Mouse (Mus musculus) liver, embryonic 11.5 days (tissue): ENCODE measurements around the gene Mdga2. TPM values are rescaled to one million over a fixed set of nuclear protein-coding genes. Genes with fewer than 3 reads are reported as not detected.

Experiments
- ATAC-seq: fragments of 200-750 bp; cut with Nextera tagmentation; replicated peaks from 2 replicates; pipeline ENCODE4 v1.8.0; 2017; ENCODE audit warnings: moderate number of reproducible peaks, mild to moderate bottlenecking, moderate TSS enrichment, moderate library complexity; ENCODE audit not compliant: low FRiP score
- DNase-seq: peaks from one replicate; pipeline ENCODE4 v3.0.0-alpha.2; 2017; ENCODE audit warnings: low spot score
- H3K27ac ChIP-seq: fragments of 300-500 bp; sonication (generic); 2 replicates; pipeline ENCODE4 v1.5.1; 2014; ENCODE audit warnings: mild to moderate bottlenecking, low read depth, low read length, control low read depth
- H3K27me3 ChIP-seq: fragments of 300-500 bp; sonication (generic); replicated peaks from 2 replicates; pipeline ENCODE4 v1.6.1; 2014; ENCODE audit warnings: low read length, mixed read lengths; ENCODE audit not compliant: control insufficient read depth, insufficient read depth
- H3K36me3 ChIP-seq: fragments of 300-500 bp; sonication (generic); 2 replicates; pipeline ENCODE4 v1.6.1; 2014; ENCODE audit warnings: mild to moderate bottlenecking, low read length, moderate library complexity, mixed read lengths; ENCODE audit not compliant: control insufficient read depth, insufficient read depth
- H3K4me1 ChIP-seq: fragments of 300-500 bp; sonication (generic); replicated peaks from 2 replicates; pipeline ENCODE4 v1.6.1; 2014; ENCODE audit warnings: low read length, mixed read lengths; ENCODE audit not compliant: control insufficient read depth, insufficient read depth
- H3K4me2 ChIP-seq: fragments of 300-500 bp; sonication (generic); 2 replicates; pipeline ENCODE4 v1.6.1; 2014; ENCODE audit warnings: mild to moderate bottlenecking, control low read depth, moderate library complexity
- H3K4me3 ChIP-seq: fragments of 300-500 bp; sonication (generic); 2 replicates; pipeline ENCODE4 v1.5.1; 2014; ENCODE audit warnings: low read depth, low read length, control low read depth
- H3K9ac ChIP-seq: fragments of 300-500 bp; sonication (generic); 2 replicates; pipeline ENCODE4 v1.6.1; 2014; ENCODE audit warnings: low read depth, low read length, control low read depth
- H3K9me3 ChIP-seq: fragments of 300-500 bp; sonication (generic); 2 replicates; pipeline ENCODE4 v1.6.1; 2016; ENCODE audit warnings: low read length, inconsistent platforms, mixed read lengths; ENCODE audit not compliant: control insufficient read depth
- WGBS: fragments of 180-500 bp; shearing (Covaris S2); extraction: QIAGEN DNeasy Blood & Tissue Kit; methylation state at CpG from one replicate; pipeline ENCODE4 v1.1.7; 2014; 5-methylcytosine and 5-hydroxymethylcytosine counted together
- polyA plus RNA-seq: library from polyadenylated mRNA; unstranded; fragments of >200 nt; fragmentation: Nextera tagmentation; extraction: Ambion mirVana; gene quantifications from 2 replicates; pipeline ENCODE4 v1.2.1, GENCODE M21; 2014

Gene Mdga2
- polyA plus RNA-seq, 1 experiment from 2014 or later = 0.11 TPM

DNA sequence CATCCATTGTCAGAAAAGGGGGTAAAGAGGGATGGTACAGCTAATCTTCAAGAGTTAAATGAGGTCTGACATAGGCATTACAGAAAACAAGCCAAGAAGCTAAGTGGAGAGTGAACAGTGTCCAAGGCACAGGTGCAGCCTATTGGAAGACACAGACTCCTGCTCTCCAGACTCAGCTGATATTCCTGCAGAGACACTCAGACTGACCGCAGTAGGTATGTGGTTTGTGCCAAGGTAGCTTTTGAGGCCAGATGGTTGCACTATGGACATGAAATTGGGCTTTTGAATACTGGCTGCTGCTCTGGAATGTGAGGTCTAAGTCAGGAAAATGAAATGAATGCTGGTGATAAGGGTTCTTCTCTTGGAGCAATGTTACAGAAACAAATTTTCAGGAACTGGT is 44.2 kb downstream of the Mdga2 start:
- Histone ChIP-seq H3K27me3 (no peaks in the 10 kb centered on the region), H3K9me3 (no peaks in the 10 kb centered on the region), H3K4me3 (no peak overlapping the region), H3K36me3 (no peaks in the 10 kb centered on the region), H3K4me1 (no peaks in the 10 kb centered on the region), H3K4me2 (no peak overlapping the region), H3K27ac (no peak overlapping the region), H3K9ac (no peak overlapping the region)
- no peak for DNase-seq
- 89% methylated on average over 1 of the region's 1 CpGs for WGBS
- ATAC-seq = no peak

DNA sequence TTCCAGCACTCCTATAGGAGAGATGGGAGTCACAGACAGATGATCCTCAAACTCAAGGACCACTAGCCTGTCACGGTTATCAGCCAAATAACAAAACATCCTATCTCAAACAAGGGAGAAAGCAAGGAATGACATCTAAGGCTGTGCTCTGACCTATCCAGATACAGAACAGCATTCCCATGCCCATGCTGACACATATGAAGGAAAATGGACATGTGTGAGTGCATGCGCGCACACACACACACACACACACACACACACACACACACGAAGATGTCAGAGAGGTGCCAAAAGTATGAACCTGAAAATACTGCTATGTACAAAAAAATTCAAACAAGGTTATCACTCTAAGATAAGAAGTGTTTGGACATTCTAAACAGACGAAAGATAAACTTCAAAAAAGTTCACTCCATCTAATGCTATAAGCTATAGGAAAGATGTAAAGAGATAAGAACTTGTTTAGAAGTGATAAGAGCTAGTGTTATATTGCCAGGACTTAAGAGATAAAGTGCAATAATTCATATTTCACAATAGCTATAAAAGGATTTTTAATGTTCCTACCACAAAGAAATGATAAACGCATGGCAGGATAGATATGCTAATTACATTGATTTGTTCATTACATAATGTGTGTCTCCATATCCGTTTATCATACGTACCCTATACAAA is 65.6 kb downstream of the Mdga2 start:
- H3K4me2 ChIP-seq = no peak overlapping the region
- no peaks in the 10 kb centered on the region for H3K27me3 ChIP-seq
- H3K4me3 ChIP-seq = no peak overlapping the region
- no peak for DNase-seq
- H3K36me3 ChIP-seq = no peaks in the 10 kb centered on the region
- H3K4me1 ChIP-seq = no peaks in the 10 kb centered on the region
- no peak overlapping the region for H3K27ac ChIP-seq
- ATAC-seq = no peak
- 82% methylated on average over 8 of the region's 8 CpGs for WGBS
- no peaks in the 10 kb centered on the region for H3K9me3 ChIP-seq
- no peak overlapping the region for H3K9ac ChIP-seq

GRCm38 (mm10) chr12:67153077-67153476 is 69.3 kb downstream of the Mdga2 start:
- Histone ChIP-seq H3K36me3 (no peaks in the 10 kb centered on the region), H3K4me1 (no peaks in the 10 kb centered on the region), H3K9ac (no peak overlapping the region), H3K9me3 (no peaks in the 10 kb centered on the region), H3K4me3 (no peak overlapping the region), H3K27me3 (no peaks in the 10 kb centered on the region), H3K27ac (no peak overlapping the region), H3K4me2 (no peak overlapping the region)
- ATAC-seq (no peak), DNase-seq (no peak)
- 60% methylated on average over 3 of the region's 3 CpGs for WGBS

DNA sequence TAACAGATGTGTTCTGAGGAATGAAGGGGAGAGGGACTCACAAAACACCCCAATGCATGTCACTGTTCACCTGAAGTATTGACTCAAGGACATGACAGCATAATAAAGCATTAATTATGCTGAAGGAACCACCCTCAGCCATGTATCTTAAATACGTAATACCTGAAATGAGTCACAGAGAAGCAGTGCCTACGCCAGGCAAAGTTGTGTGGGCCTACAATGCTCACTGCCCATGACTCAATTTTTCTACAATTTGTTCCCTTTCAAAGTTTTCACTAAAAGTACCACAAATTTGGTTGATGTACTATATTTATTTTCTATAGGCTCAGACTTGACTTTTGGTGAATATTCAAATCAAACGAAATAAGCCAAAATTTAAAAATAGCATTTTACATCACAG is 80.7 kb downstream of the Mdga2 start:
- no peak overlapping the region for H3K4me3 ChIP-seq
- no peak for ATAC-seq
- H3K27me3 ChIP-seq = no peaks in the 10 kb centered on the region
- H3K36me3 ChIP-seq = no peaks in the 10 kb centered on the region
- H3K27ac ChIP-seq = no peak overlapping the region
- 79% methylated on average over 3 of the region's 3 CpGs for WGBS
- no peak overlapping the region for H3K4me2 ChIP-seq
- no peak for DNase-seq
- no peaks in the 10 kb centered on the region for H3K9me3 ChIP-seq
- no peaks in the 10 kb centered on the region for H3K4me1 ChIP-seq
- no peak overlapping the region for H3K9ac ChIP-seq

DNA sequence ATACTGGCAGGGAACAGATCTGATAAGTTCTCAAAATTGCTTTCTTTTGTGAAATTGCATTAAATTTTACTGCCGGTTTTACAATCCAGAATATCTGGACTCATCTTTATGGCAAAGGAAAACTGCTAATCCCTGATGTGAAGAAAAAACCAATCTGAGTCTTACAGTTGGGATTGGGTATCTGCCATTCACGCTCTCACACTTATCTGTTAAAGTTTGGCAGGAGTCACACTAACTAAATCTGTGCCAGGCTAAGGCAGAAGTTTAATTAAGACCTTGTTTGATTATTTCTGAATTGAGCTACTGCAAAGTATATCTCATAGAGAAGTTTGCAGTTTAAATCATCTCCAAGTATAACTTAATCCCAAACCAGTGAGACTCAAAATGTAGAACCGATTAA is 82.2 kb downstream of the Mdga2 start:
- Histone ChIP-seq H3K27ac (no peak overlapping the region), H3K36me3 (no peaks in the 10 kb centered on the region), H3K9me3 (no peaks in the 10 kb centered on the region), H3K4me1 (no peaks in the 10 kb centered on the region), H3K27me3 (no peaks in the 10 kb centered on the region), H3K4me3 (no peak overlapping the region), H3K4me2 (no peak overlapping the region), H3K9ac (no peak overlapping the region)
- no peak for DNase-seq
- WGBS = 78% methylated on average over 3 of the region's 3 CpGs
- ATAC-seq = no peak

- H3K4me1 ChIP-seq = no peaks in the 10 kb centered on the region
- H3K9me3 ChIP-seq = no peaks in the 10 kb centered on the region
- H3K36me3 ChIP-seq = no peaks in the 10 kb centered on the region
- no peak overlapping the region for H3K4me3 ChIP-seq
- no peak overlapping the region for H3K9ac ChIP-seq
- no peak overlapping the region for H3K4me2 ChIP-seq
- DNase-seq (no peak), ATAC-seq (no peak)
- 81% methylated on average over 2 of the region's 2 CpGs for WGBS
- no peaks in the 10 kb centered on the region for H3K27me3 ChIP-seq
- H3K27ac ChIP-seq = no peak overlapping the region
These were observed 94.9 kb downstream of the Mdga2 start for GRCm38 (mm10) chr12:67127457-67127856.

DNA sequence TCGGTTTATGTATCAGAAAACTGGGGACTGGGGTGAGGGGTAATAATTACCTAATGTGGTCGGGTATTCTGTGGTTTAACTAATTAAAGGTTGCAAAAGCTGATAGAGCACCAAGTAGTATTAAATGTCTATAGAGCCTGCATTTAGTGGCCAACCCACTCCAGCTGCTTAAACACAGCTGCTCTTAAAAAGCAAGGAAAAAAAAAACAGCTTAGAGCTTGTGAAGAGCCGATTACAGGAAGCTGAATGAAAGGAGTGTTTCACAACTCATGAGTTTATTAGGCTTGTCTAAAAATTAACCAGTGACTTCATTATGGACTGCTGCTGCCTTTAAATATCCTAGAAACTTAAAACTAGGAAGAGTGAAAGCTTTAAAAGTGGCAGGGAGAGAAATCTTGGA is 98.5 kb downstream of the Mdga2 start:
- WGBS = 74% methylated on average over 3 of the region's 3 CpGs
- H3K27ac ChIP-seq = no peak overlapping the region
- ATAC-seq = no peak

DNA sequence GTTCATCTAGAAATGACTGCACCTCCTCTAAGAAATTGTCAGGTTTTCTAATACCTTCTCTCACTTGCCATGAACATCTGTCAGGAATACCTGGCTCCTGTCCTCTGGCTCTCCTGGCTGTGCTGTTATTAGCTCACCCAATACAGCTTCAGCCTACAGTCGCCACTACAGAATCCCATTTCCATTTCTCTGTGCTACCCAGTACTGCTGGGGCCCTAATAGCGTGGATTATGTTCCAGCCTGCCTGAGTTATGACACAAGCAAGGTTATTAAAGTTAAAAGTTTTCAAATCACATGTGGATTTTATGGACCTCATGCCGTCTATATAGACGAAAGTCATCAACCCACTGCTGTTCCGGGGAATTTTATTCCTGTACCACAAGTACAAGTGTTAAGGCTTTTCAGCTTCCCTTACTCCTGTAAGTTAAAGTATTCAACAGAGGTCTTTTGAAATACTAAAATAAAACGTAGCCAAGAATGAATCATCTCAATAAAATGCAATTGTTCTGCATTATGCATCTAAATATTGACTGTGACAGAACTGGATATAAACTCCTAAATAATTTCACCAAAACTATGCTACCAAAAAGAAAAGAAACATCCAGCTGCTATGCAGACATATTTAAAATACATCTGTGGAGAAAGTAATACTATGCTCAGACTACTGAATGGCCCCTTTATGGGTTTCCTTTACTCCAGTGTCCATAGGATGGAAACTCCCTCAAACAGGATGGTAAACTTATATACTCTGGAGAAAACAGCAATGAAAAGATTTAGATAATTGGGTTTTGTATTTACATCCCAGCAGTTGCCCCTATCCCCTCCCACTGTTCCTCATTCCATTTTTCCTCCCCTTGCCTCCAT is 103.5 kb downstream of the Mdga2 start:
- H3K27ac ChIP-seq = no peak overlapping the region
- DNase-seq (no peak), ATAC-seq (no peak)
- H3K9me3 ChIP-seq = no peaks in the 10 kb centered on the region
- no peak overlapping the region for H3K4me3 ChIP-seq
- H3K27me3 ChIP-seq = no peaks in the 10 kb centered on the region
- 76% methylated on average over 6 of the region's 6 CpGs for WGBS
- H3K4me2 ChIP-seq = no peak overlapping the region
- H3K36me3 ChIP-seq = no peaks in the 10 kb centered on the region
- H3K4me1 ChIP-seq = no peaks in the 10 kb centered on the region
- H3K9ac ChIP-seq = no peak overlapping the region

More for the DNA sequence above, 98.5 kb downstream of the Mdga2 start:
- Histone ChIP-seq H3K4me2 (no peak overlapping the region), H3K36me3 (no peaks in the 10 kb centered on the region), H3K4me1 (no peaks in the 10 kb centered on the region), H3K9me3 (no peaks in the 10 kb centered on the region), H3K9ac (no peak overlapping the region), H3K4me3 (no peak overlapping the region), H3K27me3 (no peaks in the 10 kb centered on the region)
- no peak for DNase-seq

GRCm38 (mm10) chr12:67104171-67104570 is 118.2 kb downstream of the Mdga2 start:
- WGBS = 81% methylated on average over 3 of the region's 3 CpGs
- H3K4me2 ChIP-seq = no peak overlapping the region
- DNase-seq = no peak
- ATAC-seq = no peak
- no peaks in the 10 kb centered on the region for H3K27me3 ChIP-seq
- H3K9ac ChIP-seq = no peak overlapping the region
- no peaks in the 10 kb centered on the region for H3K4me1 ChIP-seq
- H3K9me3 ChIP-seq = no peaks in the 10 kb centered on the region
- H3K36me3 ChIP-seq = no peaks in the 10 kb centered on the region
- H3K4me3 ChIP-seq = no peak overlapping the region
- H3K27ac ChIP-seq = no peak overlapping the region
